Mouse (Mus musculus): ENCODE measurements around the gene Zfp541.

DNA sequence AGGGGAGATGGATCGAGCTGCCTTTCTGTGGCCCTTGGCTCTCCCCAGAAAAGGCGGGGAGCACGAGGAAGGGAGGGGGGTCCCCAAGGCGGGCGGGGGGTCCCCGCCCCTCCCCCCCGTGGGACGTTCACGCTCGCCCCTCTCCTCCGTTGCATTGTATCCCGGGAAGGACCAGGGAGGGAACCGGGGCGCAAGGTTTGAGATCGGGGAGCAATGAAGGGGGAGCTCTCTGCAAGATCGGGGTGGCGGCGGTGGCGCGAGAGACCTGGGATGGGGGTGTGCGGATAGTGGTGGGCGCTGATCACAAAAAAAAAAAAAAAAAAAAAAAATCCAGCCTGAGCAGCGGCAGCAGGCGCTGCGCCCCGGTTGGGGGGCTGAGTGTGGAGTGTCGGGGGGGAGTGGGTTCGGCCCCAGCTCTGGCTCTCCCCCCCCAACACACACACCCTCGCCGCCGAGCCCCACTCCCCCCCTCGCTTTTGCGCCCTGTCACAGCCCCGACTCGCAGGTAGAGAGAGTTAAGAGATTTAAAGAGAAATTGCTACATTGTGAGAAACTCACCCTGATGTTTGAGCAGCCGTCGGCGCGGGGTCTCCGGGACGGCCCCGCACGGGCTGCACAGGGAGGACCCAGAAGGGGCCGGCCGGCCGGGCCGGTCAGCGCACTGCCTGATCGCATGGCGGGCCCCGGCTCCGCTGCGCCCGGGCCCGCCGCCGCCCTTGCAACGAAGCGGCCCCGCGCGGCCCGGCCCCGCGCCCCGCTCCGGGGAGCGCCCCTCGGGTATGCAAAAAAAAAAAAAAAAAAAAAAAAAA is 14.1 kb upstream of the Zfp541 start, which contains the start of gene Bicra:
- TF ChIP-seq CTCF (IDR thresholded peaks at IDR 0.05) (0 out of 2 replicates have a peak, but pooled peaks have one; percentile 1), EP300 (IDR thresholded peaks at IDR 0.05) (no peak)

Data from lung, postnatal 0 days (tissue).